Mouse (Mus musculus): ENCODE measurements around the gene Nectin1.

Nectin1 gene

DNA sequence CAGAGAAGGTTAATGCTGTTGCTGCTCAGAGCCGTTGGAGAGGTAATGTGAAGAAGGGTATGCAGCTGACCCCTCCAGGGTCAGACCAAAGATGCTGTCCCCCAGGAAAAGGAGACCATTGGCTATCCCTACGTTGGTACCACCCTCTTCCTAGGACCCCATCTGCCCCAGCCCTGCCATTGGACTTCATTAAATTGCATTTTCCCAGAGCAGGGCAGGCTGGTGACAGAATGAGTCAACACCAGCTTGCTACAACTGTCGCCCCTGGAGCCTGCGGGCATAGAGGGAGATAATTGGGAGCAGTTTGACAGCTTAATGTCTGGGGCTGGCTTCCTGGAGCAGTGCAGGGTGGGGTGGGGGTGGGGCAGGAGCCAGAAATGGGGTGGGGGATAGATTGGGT, 25.0 kb downstream of the Nectin1 start:
- no peak for DNase-seq

DNA sequence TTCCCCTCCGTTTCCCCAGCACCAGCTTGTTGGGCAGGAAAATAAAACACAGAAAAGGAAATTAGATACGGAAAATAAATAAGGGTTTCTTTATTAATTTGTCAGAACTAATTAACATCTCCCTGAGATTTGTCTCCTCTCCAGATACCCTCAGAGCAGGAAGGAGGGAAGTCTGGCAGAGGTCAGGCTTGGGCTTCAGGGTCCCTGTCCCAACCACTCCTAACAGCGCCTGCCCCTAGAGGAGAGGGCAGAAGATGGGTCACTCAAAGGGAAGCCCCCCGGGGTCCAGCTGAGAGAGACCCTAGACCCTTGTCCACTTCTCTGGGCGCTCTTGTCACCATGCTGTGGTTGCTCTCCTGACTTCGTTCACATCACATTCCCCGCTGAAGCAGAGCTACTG, 25.4 kb downstream of the Nectin1 start:
- DNase-seq: no peak

DNA sequence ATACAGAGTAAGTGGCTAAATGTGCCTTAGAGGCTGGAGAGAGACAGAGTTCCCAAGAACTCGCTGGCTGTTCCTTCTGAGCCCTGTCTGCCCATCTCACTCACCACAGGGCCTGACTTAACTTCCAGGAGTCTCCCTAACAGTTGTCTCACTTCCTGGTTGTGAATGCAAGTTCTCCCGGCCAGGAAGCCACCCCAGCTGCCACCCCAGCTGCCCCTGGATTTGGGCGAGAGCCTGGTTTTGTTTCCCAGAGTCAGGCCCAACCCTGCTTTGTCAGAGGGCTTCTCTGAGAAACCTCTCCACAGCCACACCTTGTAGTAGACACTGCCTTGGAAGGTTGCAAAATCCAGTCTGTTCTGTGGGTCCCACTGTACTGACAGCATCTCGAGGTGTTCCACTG, 26.2 kb downstream of the Nectin1 start:
- DNase-seq: no peak

DNA sequence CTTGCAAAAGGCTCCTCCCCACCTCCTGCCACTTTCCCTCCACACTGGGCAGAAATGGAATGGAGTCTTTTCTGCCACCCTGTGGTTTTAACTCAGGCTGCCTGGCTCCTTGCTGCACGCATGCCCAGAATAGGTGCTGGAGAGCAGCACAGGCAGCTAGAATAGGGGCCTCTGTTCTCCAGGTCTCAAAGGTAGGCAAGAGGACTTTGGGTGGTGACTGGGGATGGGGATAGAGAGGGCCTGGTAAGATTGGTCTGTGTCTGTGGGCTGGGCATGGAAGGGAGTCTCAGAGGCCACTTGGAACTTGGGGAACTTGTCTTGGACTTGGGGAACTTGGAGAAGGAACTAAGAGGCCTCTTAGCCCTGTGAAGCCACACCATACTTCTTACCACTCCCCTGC, 27.3 kb downstream of the Nectin1 start:
- no peak for DNase-seq

DNA sequence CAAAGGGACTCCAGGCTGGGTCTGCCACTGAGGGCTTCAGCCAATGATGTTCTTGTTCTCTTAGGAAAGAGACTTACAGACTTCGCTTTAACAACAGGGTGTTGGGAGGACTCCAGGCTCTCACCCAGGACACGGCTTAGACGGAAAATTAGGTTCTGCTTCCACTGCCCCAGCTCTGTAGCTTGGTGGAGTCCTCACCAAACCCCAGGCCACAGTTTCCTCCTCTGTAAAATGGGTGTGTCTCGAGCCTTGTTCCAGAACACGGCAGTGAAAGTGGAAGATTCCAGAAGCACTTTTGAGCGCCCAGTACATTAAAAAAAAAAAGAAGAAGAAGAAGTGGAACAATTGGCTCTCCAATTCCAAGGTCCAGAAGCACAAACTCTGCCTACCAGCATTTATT, 28.7 kb downstream of the Nectin1 start:
- no peak for DNase-seq

DNA sequence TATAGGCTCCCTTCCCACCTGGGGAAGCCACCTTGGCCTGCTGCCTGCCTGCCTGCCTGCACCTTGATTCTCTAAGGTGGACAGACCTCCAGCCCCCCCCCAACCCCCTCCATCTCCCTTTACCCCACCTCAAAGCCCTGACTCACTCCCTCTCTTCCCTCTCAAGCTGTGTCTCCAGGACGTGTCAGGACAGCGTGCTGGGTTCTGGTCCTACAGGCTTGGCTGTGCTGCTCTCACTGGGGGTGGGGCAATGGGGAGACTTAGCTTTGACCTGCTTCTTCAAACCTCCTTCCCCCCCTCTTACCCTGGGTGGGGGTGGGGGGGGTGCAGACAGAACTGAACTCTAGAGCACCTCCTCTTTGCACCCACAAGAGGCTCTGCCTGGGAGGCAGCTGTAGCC, 29.7 kb downstream of the Nectin1 start:
- DNase-seq: no peak

DNA sequence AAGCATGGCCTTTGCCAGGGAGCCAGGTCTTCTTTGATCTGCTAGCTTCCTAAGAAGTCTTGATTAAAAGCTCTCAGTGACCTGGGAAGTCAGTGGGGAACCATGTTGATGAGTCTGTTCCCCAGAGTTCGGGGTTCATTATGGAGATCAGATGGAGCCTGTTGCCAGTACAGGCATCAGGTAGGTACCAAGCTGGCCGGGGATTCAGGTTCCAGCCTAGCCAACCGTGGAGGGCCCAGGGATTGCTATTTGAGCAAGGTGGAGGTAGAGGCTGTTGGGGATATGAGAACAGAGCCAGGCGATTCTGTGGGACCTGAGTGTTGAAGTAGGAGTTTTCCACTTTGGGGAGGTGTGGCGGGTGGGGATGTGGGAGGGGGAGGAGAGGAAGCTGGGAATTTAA, 30.6 kb downstream of the Nectin1 start:
- DNase-seq: peak in 1 of 2 experiments; percentile 29

DNA sequence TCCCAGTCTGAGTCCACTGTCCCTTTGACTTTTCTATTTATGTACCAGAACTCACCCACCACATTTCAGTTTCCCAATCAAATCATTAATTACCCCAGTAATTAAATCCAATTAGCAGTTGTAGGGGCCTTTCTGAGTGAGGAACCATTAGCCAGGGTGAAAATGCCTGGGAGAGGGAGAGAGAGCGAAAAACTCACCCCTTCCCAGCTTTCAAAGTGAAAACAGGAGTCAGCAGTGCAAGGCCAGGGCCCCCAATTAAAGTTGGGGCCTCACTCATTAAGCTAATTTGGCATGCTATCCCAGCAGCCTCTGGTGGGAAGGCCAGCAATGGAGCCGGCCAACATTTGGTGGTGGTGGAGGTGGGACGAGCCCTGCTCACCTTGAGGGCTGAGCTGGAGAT, 32.4 kb downstream of the Nectin1 start:
- DNase-seq: no peak

DNA sequence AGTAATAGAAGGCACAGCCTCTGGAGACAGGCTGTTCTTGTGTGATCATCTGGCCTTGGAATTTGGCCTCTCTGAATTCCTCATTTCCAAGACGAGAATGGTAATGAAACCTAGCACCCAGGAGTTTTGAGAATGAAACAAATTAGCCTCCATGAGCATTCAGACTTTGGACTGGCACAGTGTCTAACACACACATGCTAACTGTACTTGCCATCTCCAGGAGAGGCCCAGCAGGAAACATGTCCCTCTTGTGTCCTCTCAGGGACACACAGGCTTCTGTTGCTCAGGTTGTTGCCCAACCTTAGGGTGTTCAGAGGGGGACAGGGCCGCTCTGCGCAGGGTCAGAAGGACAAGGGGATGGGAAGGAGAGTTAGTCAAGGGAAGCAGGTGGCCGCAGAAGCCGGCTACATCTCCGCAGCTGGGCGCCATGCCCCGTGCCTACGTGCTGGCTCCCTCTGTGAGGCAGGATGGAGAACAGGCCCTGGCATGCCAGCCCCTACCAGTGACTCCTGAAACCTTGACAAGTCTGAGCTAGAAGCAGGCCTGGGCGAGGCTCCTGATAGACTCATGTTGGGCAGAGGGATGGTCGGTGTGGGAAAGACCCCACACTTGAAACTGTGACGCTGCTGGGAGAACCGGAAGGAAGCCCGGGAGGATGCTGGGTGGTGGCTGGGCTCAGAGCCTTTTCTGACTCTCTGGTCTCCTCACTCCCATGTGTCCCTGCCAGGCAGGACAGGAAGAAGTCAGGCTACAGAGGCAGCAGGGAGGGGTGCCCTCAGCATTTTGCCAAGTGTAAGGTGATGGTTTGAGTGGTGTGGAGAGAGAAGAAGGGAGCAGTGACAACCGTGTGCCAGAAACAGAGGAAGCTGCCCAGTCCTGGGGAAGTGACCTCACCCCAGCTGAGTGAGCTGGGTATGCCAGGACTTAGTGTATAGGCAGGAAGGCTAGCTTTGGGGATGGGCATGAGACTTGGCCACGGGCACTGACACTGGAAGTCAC, 33.9 kb downstream of the Nectin1 start:
- DNase-seq: peak; percentile 55 to 64

DNA sequence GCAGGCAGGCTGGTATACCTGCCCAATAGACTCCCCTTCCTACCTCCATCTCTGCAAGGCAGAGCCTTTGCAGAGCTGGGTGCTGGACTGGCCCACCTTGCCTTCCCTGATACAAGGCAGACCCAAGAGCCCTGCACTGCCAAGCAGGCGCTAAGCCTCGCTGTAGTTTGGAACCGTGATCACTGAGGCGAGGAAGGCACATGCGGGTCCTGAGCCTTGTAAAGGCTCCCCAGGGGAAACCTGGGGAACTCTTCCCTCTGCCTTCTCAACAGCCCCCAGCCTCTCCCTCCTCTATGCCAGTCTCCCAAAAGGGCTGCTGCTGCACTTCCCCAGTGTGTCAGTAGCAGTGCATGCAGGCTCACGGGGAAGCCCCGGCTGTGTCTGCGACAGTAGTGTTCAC, 37.1 kb downstream of the Nectin1 start:
- no peak for DNase-seq

DNA sequence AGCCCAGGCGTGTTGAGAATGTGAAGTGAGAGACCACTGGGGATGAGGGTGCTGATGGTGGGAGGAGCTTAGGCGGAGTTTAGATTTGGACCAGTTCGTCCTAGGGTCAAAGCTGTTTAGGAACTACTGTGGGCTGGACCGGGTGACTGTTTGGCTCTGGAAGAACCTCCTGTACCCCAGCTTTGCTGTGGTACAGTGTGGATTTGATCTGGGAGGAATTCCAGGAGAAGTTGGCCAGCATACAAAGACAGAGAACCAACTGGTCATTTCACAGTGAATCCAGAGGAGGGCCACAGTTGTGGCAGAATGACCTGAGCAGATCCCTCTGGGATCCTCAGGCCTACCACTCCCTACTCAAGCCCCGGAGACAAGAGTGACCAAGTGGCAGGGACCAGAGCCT, 38.6 kb downstream of the Nectin1 start:
- DNase-seq: no peak

DNA sequence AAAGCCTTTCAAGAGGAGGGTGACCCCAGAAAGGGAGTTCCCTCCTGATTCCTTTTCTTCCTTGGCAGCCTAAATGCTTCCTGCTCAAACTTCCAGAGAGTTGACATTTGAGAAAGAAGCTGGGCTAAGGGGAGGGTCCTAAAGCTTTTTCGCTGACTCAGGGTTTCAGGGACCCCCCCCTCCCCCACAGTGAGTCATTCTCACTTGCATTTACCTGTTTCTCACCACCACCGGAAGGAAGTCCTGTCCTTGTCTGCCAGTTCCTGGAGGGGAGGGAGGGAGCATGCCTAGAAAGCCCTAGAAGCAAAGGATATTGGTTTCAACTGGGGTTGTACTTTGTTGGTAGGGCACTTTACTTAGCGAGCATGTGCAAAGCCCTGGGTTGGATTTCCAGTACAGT, 40.2 kb downstream of the Nectin1 start:
- DNase-seq: no peak

DNA sequence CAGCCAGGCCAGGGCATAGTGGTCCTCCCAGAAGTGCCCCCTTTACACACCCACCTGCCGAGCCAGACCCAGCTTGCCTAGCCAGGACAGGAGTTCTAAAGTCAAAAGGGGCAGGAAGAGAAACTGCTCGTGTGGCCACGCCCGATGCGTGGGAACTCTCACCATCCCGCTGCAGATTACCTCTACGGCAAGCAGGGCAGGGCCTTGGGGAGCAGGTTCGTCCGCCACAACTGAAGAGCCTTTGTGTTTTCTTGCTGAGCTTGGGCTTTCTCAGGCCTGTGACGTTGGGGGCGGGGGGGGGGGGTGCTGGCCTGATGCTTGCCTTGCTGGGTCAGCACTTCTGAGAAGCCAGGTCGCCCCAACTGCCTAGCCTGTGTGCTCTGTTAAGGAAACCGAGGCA, 41.1 kb downstream of the Nectin1 start:
- no peak for DNase-seq

DNA sequence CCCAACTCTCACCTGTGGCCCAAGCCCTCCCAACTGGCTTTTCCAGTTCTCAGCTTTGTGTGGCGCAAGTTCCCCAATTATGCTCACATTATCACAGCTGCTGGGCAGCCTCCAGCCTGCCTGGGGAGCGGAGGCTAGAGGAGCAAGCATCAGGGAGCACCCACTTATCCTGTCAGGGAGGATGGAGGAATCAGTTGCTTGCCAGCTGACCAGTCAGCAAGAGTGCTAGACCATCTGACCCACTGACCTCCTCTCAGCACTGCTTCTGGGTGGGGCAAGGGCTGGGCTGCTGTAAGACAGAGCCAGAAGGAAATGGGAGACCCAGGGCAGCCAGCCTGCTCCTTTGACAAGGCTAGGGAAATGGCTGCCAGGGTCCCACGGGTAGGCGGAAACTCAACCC, 43.8 kb downstream of the Nectin1 start:
- no peak for DNase-seq

DNA sequence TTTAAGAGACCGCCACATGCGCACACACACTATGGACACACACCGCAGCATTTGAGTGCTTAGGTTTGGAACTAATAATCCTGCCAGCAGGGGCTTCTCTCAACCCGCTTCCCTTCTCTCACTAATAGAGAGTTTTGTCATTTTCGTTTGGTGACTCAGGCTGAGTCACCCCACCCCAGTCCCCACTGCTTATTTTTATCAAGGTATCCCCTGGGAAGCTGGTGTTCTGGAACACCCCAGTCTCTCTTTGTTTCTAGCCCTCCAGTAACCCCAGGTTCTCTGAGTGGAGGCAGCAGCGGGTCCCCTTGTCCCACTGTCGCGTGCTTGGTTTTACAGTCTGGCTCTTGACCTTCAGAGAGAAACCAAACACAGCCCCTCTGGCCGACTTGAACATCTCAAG, 48.9 kb downstream of the Nectin1 start:
- no peak for DNase-seq

DNA sequence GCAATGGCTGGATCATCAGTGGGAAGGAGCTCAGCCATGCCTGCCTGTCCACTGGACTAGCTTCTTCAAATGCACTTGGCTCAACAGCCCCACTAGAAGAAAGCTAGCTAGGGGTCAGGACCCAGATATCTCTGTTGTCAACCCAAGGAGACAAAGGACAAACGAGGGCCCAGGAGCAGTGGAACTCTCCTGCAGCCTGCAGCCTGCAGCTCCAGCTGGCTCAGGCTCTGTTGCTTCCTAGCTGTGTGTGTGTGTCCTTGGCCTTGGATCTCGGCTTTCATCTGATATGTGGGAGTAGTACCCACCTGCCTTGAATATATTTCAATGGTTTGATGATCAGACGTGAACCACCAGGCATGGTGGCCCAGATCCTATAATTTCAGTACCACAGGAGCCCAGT, 49.6 kb downstream of the Nectin1 start:
- no peak for DNase-seq

DNA sequence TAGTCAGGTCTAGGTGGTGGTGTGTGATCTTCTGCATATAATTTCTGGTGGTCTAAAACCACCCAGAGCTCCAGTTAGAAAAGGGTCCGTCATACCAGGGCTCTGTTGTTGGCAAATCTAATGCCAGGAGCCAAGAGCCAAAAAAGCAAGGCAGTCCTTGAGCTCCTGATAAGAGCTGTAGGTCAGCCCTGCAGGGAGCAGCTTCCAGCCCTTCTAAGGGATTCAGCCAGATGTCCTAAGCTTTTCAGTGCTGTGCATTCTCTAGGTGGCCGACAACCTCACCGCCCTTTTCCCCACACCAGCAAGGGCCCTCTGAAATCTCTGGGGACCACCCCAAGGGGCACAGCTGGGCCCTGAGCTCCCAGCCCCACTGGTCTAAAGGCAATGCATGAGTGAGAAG, 52.2 kb downstream of the Nectin1 start:
- DNase-seq: no peak

DNA sequence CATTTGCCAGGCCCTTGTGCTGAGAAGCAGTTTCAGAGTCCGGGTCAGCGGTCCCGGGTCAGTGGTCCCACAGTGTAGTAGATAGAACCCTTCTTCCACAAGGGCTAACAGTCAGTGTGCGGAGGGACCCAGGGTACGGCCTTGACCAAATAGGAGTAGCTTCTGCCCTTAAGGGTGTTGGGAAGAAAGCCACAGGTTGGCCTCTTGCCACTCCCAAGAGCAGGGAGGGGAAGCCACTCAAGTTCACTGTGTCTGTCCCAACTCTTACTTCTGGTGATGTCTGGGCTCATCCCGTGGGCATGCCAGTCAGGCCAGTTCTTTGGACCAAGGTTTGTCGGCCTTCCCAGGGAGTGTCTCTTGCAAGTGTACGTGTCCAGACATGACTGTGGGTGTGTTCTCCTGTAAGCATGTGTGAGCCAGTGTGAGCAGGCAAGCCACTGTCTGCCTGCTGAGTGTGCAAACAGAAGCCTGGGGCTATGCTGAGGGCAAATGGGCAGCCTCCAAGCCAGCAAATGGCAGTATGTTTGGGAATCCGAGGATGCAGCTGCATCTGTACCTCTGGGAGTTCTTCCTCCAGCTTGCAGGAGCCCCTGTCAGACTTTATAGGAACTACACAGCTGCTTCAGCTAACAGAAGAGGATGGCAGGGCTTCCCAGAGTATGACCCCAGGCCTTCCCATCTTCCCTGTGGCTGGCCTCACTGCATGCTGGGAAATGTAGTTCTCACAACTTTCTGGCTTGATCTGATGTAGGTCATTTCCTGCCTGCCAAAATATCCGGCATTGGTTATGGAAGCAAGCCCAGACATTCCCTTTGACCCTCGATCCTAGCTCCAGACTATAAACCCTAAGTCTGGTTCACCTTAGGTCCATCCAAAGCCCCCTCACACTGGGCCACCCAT, 53.3 kb downstream of the Nectin1 start:
- peak in 1 of 2 experiments; percentile 25 for DNase-seq

DNA sequence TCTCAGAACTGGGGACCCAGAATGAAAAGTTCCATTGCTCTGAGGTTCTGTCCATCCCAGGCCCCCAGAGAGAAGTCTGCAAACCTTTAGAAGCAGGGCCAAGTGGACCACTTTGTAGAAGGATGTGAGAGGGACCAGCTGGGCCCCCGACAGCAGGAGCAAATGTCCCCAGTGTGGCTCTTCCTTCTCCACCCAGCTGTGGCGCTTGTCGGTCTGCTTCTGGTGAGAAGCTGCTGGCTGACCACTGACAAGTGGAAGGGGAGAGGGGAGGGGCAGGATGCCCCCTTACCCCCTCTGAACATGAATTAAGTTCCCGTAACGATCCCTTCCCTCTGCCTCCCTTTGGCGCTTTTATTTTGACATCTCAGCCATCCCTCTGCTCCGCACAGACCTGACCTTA, 54.0 kb downstream of the Nectin1 start:
- no peak for DNase-seq

DNA sequence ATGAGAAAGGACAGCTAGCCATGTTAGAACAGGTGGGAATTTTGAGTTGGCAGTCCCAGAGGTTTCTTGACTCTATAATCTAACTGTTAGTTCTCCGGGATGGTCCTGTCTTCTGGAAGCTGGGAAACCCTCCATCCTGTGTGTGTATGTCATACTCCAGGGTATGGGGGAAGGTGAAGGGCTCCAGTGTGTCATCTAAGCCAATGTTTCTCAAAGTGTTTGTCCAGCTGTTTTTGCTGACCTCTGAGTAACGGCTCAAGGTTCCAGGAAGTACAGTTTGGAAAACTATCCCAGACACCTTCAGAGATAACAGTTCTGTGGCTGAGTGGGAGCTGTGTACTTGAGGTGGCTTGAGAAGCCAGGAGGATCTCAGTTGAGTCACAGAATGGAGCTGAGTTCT, 56.7 kb downstream of the Nectin1 start:
- DNase-seq: no peak

DNA sequence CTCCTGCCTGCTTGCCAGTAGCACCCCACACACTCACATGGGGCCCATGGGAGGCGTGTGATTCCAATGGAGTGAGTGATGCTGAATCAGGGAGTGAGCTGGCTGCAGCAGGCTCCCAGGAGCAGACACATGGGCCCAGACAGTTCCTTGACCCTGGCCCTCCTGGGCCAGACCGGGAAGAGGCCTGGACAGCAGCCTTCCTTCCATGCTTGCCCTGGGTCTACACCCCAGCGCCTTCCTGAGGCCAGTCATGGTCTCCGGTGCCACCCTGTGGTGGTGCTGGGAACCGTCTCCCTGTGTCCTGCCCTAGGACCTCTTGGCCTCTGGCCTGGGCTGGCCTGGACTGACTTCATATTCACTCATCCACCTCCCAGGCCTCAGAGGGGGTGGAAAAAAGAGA, 58.1 kb downstream of the Nectin1 start:
- DNase-seq: peak; percentile 68 to 82

DNA sequence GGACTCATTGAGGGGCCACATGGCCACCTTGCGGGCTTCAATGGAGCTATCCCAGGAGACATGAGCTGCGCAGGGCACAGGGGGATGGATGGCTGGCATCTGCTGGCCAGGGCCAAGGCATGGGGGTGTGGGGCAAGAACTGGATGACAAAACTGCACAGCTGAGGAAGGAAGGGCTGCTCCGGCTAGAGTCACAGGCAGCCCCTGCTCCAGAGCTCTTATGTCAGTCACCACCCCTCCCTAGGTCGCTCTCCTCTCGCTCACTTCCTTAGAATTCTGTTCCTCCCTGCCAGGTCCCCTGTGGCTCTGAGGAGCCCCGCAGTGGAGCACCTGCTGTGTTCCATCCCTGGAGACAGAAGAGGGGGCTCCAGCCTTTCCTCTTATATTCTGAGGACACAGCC, 63.8 kb downstream of the Nectin1 start:
- DNase-seq: no peak

DNA sequence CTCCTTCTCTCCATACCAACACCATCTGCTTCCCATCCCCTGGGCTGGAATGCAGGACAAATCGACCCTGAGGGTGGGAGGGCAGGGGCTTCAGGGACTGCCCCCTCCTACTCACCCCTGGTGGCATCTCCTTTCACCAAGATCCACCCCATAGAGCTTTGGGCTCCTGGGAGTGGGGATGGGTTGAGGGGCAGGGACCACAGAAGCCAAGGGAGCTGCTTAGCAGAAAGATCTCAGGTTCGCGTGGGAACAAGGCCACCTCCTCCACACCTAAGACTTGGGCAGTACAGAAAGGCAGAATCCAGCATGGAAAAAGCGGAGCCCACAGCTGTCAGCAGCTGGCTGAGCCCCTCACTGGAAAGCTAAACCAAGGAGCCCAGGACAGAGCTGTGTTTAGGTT, 64.3 kb downstream of the Nectin1 start:
- DNase-seq: no peak

DNA sequence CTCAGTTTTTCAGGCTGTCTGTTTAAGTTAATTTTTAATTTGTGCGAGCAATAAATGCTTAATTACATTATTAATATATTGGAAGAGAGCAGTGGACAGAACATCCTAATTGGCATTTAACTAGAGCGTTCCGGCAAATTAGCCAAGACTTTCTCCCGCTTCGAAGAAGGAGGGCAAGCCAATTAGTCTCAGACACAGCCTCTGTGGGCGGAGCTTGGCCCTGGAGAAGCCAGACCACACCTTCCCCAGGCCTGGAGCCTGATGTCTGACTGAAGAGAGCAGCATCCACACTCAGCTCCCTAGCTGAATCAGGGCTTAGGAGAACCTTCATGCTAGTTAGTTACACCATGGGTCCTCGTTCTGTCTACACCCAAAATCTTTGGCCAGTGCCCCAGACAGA, 64.8 kb downstream of the Nectin1 start:
- peak; percentile 22 to 33 for DNase-seq
